In genomic region chr11:115886446-115886845, GRCm38 (mm10) we compare ENCODE assay signal across 25 mouse cellular contexts. TPM values are rescaled to one million over a fixed set of nuclear protein-coding genes. Genes with fewer than 3 reads are reported as not detected.
"Had no signal": no experiment of that assay in that cellular context is flagged by ENCODE, and none has a peak within 500 bp of the region (broad histone marks: within the 10 kb centered on the region; RNA-seq: fewer than 3 reads in every experiment).

No protein-coding gene starts in this region.

- DNase-seq: kidney, adult 8-10 months; kidney, postnatal 14 days; kidney, postnatal 4 days; left cerebral cortex, postnatal 4 days; liver, embryonic 13.5 days; lung, embryonic 14.5 days; right cerebral cortex, adult 18-20 months; right cerebral cortex, postnatal 14 days; spleen, adult 18-20 months; thymus, adult 18-20 months; thymus, postnatal 36 days had no signal

- ATAC-seq: intestine, postnatal 0 days; lung, postnatal 0 days; midbrain, embryonic 13.5 days; midbrain, embryonic 16.5 days had no signal

- H3K36me3 ChIP-seq: kidney, embryonic 15.5 days; liver, embryonic 13.5 days; midbrain, embryonic 13.5 days; stomach, embryonic 15.5 days had no signal

- H3K4me1 ChIP-seq: midbrain, embryonic 13.5 days; stomach, embryonic 15.5 days had no signal

- H3K4me2 ChIP-seq: kidney, embryonic 15.5 days; liver, embryonic 13.5 days; lung, embryonic 14.5 days; midbrain, embryonic 13.5 days; stomach, embryonic 15.5 days had no signal

- H3K9me3 ChIP-seq: kidney, embryonic 15.5 days; liver, embryonic 13.5 days; midbrain, embryonic 13.5 days; stomach, embryonic 15.5 days had no signal

- H3K9ac ChIP-seq: kidney, embryonic 15.5 days; liver, embryonic 13.5 days; lung, embryonic 14.5 days; midbrain, embryonic 13.5 days; stomach, embryonic 15.5 days had no signal

- H3K27ac ChIP-seq: kidney, embryonic 15.5 days; liver, embryonic 13.5 days; macrophage; midbrain, embryonic 13.5 days; stomach, embryonic 15.5 days had no signal

- H3K4me3 ChIP-seq: kidney, embryonic 15.5 days; liver, embryonic 13.5 days; midbrain, embryonic 13.5 days; stomach, embryonic 15.5 days had no signal

RNA-seq across cellular contexts. Expression of gene Smim5, which starts 13.3 kb away (rescaled TPM):
- total RNA-seq: left cerebral cortex, postnatal 4 days; liver, adult 2 months had no signal
- polyA plus RNA-seq: testis, adult 2 months had no signal

RNA-seq across cellular contexts. Expression of gene Smim6, which starts 25.4 kb away (rescaled TPM):
- total RNA-seq: layer of hippocampus, adult 18-20 months; layer of hippocampus, postnatal 14 days; left cerebral cortex, adult 8-10 months; left cerebral cortex, postnatal 14 days; left cerebral cortex, postnatal 4 days had no signal
- polyA plus RNA-seq: macrophage; neural tube, embryonic 11.5 days had no signal

RNA-seq across cellular contexts. Expression of gene Myo15b, which starts 28.2 kb away (rescaled TPM):
- polyA plus RNA-seq: midbrain, embryonic 16.5 days had no signal
